Mouse (Mus musculus) embryo, embryonic 11 days (tissue): ENCODE measurements at regions not wholly inside any gene's neighbourhood (a gene's known extent, or its start where the extent isn't known, plus 50 kb on each side); places are given as distances from the start of the nearest gene placed in this dataset.
A peak's percentile ranks its signal among the peaks of the same experiment; 100 is the strongest.
"Not testable (repeated sequence)": the region's sequence is repeated elsewhere in the genome, so short reads cannot be mapped to it uniquely, and the experiment has no call there.

Experiments used
- DNase-seq: peaks from one replicate; pipeline ENCODE4 v3.0.0-alpha.2; 2015

- DNase-seq, result no peak
Observed at GRCm38 (mm10) chr3:37812936-37813335, 88.6 kb upstream of the Gm5148 start.

- no peak for DNase-seq
Observed at GRCm38 (mm10) chr3:37811429-37811828, 87.1 kb upstream of the Gm5148 start.

GRCm38 (mm10) chr3:37810763-37811162, 86.5 kb upstream of the Gm5148 start:
- DNase-seq, result no peak

- DNase-seq, result no peak
Observed at GRCm38 (mm10) chr3:37805805-37806148, 81.5 kb upstream of the Gm5148 start.

GRCm38 (mm10) chr3:37804941-37805804, 80.9 kb upstream of the Gm5148 start:
- no peak for DNase-seq

GRCm38 (mm10) chr3:37804261-37804660, 80.0 kb upstream of the Gm5148 start:
- DNase-seq, result no peak

GRCm38 (mm10) chr3:37803781-37804180, 79.5 kb upstream of the Gm5148 start:
- not testable (repeated sequence) for DNase-seq

- no peak for DNase-seq
Observed at GRCm38 (mm10) chr3:37801551-37801950, 77.3 kb upstream of the Gm5148 start.

GRCm38 (mm10) chr3:37799809-37800208, 75.5 kb upstream of the Gm5148 start:
- no peak for DNase-seq

- no peak for DNase-seq
Observed at GRCm38 (mm10) chr3:37789711-37790110, 65.4 kb upstream of the Gm5148 start.

- DNase-seq, result no peak
Observed at GRCm38 (mm10) chr3:37789143-37789697, 64.9 kb upstream of the Gm5148 start.

- DNase-seq, result no peak
Observed at GRCm38 (mm10) chr3:37788366-37788765, 64.1 kb upstream of the Gm5148 start.

GRCm38 (mm10) chr3:37786792-37787191, 62.5 kb upstream of the Gm5148 start:
- no peak for DNase-seq

GRCm38 (mm10) chr3:37781086-37781485, 56.8 kb upstream of the Gm5148 start:
- DNase-seq, result no peak

GRCm38 (mm10) chr3:37779867-37780475, 55.7 kb upstream of the Gm5148 start:
- DNase-seq, result peak; percentile 21

- DNase-seq, result no peak
Observed at GRCm38 (mm10) chr3:37778386-37778785, 54.1 kb upstream of the Gm5148 start.

GRCm38 (mm10) chr3:37776224-37776623, 51.9 kb upstream of the Gm5148 start:
- no peak for DNase-seq
